Mouse (Mus musculus) ES-E14 (cell line): ENCODE data around the gene Rasl11a.

Experiments
- CHD2 ChIP-seq: IDR thresholded peaks from 2 replicates; pipeline ENCODE4 v1.6.1; 2014; ENCODE audit warnings: mild to moderate bottlenecking, low read depth, low read length, inconsistent platforms
- HCFC1 ChIP-seq: IDR thresholded peaks from 2 replicates; pipeline ENCODE4 v1.6.1; 2012; ENCODE audit warnings: low read length, inconsistent platforms, borderline replicate concordance; ENCODE audit not compliant: insufficient read depth
- MAFK ChIP-seq: IDR thresholded peaks from 2 replicates; pipeline ENCODE4 v1.6.1; 2014; ENCODE audit warnings: mild to moderate bottlenecking, low read depth, low read length, inconsistent platforms; ENCODE audit not compliant: insufficient read depth
- ZNF384 ChIP-seq: IDR thresholded peaks from 2 replicates; pipeline ENCODE4 v1.6.1; 2012; ENCODE audit warnings: low read depth, low read length, inconsistent platforms

DNA sequence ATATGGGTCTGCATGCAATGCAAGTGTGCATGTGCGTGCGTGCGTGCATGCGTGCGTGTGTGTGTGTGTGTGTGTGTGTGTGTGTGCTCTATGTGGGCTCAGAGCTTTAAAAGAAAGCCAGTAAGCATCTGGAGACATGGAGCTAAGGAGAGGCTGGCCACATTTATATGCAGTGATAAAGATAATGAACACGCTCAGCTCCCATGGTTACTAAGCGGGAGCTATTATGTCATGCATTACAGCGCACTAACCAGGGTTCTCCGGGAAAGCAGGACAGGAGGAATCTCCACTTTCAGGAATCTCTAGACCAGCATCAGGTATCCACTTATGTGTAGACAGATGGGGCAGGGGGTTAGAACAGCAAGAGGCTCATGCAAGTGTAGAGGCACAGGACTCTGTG, 13.9 kb downstream of the Rasl11a start:
- no peak for TF ChIP-seq ZNF384
- no peak for TF ChIP-seq CHD2
- no peak for TF ChIP-seq HCFC1
- TF ChIP-seq MAFK = no peak
